Mouse (Mus musculus): ENCODE results near the gene Specc1. TPM values are rescaled to one million over a fixed set of nuclear protein-coding genes. Genes with fewer than 3 reads are reported as not detected.

Gene Specc1
- total and polyA plus RNA-seq, 3 experiments = 7.3 to 18.6 (median 15.5) TPM

DNA sequence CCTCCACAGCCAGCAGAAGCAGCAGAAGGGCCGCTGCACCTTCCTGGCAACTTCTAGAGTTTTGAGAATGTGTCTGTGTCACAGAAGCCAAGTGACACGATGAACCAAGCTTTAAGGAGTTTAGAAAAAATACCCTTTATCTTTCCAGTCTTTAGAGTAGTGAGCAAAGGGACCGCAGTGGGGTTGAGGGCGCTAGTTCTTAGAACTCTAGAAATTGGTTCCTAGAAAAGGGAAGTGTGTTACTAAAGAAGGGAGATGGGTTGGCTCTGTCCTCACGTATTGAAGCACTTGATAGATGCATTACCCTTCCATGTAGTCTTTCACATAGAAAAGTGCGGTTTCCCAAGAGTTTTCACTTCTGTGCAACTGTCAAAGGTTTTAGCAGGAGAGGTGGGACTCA is 191.9 kb downstream of the Specc1 start:
- Histone ChIP-seq H3K9me3 (replicated peaks; ENCODE audit: low read length) (no peaks in the 10 kb centered on the region), H3K4me2 (ENCODE audit: insufficient read depth, low read depth, poor library complexity, severe bottlenecking) (no peak overlapping the region), H3K4me1 (ENCODE audit: control insufficient read depth in 1 of 2, insufficient read depth in 2 of 2) (peaks cover 0 to 7% of the 10 kb centered on the region in 2 experiments; a peak in 2 of 4 replicates), H3K27me3 (replicated peaks) (no peaks in the 10 kb centered on the region), H3K4me3 (replicated peaks in 1 of 3; ENCODE audit: low read depth in 2 of 3, low read length in 2 of 3, poor library complexity in 1 of 3) (no peak overlapping the region), H3K27ac (ENCODE audit: insufficient read depth, low read depth) (no peak overlapping the region), H3K36me3 (replicated peaks in 1 of 2; ENCODE audit: control insufficient read depth in 1 of 2, insufficient read depth in 1 of 2, low read length in 1 of 2) (peaks cover 14 to 34% of the 10 kb centered on the region in 2 experiments), H3K79me2 (replicated peaks; ENCODE audit: control insufficient read depth, extremely low read depth, insufficient read depth, poor library complexity, severe bottlenecking) (no peaks in the 10 kb centered on the region), H3K9ac (ENCODE audit: insufficient read depth, low read depth) (no peak overlapping the region)
- TF ChIP-seq ETS1 (conservative IDR thresholded peaks at IDR 0.05; ENCODE audit: low read depth, low read length) (no peak), UBTF (IDR thresholded peaks at IDR 0.05; ENCODE audit: low read depth, low read length) (no peak), CTCF (conservative IDR thresholded peaks at IDR 0.05 in 1 of 2, IDR thresholded peaks at IDR 0.05 in 1 of 2; ENCODE audit: low read depth in 2 of 2, low read length in 2 of 2) (no peak), POLR2AphosphoS2 (IDR thresholded peaks at IDR 0.05; ENCODE audit: low read depth, low read length) (no peak), ZC3H11A (IDR thresholded peaks at IDR 0.05; ENCODE audit: low read depth, low read length) (no peak), ELF1 (IDR thresholded peaks at IDR 0.05; ENCODE audit: low read depth, low read length) (no peak), TCF12 (IDR thresholded peaks at IDR 0.05; ENCODE audit: low read depth, low read length) (no peak), NELFE (IDR thresholded peaks at IDR 0.05; ENCODE audit: low read depth, low read length) (no peak), MAZ (IDR thresholded peaks at IDR 0.05; ENCODE audit: low read depth, low read length) (no peak), MXI1 (IDR thresholded peaks at IDR 0.05; ENCODE audit: low read depth, low read length) (no peak), HCFC1 (IDR thresholded peaks at IDR 0.05; ENCODE audit: low read depth, low read length) (no peak), IRF4 (IDR thresholded peaks at IDR 0.05; ENCODE audit: low read depth, low read length) (no peak), POLR2A (IDR thresholded peaks at IDR 0.05; ENCODE audit: low read depth, low read length) (no peak), RCOR1 (conservative IDR thresholded peaks at IDR 0.05; ENCODE audit: low read depth, low read length) (no peak), TBP (conservative IDR thresholded peaks at IDR 0.05; ENCODE audit: low read depth, low read length) (no peak), SMC3 (IDR thresholded peaks at IDR 0.05; ENCODE audit: low read depth, low read length) (no peak), NRF1 (IDR thresholded peaks at IDR 0.05; ENCODE audit: low read depth, low read length) (no peak), USF2 (conservative IDR thresholded peaks at IDR 0.05; ENCODE audit: low read depth, low read length) (no peak), EP300 (IDR thresholded peaks at IDR 0.05; ENCODE audit: low read length) (no peak)
- in situ Hi-C loops (cut with MboI; ENCODE audit: low pct_ligation_motif_present, low pct_unique_long_range_greater_than_20kb, low sequenced_read_pairs) (no loop called here), dilution Hi-C loops (cut with MboI; ENCODE audit: extremely low pct_ligation_motif_present, extremely low pct_unique_long_range_greater_than_20kb, low sequenced_read_pairs) (no loop called here)
- DNase-seq (ENCODE audit: extremely low read depth) = no peak

DNA sequence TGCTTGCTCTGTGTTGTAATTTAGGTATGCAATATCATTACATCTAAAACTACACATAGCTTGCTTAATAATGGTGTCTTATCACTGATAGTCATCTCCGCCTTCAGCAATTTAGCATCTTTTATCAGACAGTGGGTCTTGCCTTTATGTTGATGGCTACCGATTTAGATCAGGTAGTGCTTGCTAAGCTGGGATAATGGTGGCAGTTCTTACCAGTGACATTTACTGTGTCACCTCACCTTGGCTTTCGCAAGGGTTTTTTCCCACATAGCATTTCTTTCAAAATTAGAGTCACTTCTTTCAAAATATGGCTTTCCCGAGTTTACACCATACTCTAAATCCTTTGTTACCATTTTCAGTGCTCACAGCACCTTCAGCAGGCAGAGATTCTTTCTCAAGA is 196.5 kb downstream of the Specc1 start:
- no peaks in the 10 kb centered on the region for H3K4me1 ChIP-seq (ENCODE audit: control insufficient read depth in 1 of 2, insufficient read depth in 2 of 2)
- dilution Hi-C loops (cut with MboI; ENCODE audit: extremely low pct_ligation_motif_present, extremely low pct_unique_long_range_greater_than_20kb, low sequenced_read_pairs) (no loop called here), in situ Hi-C loops (cut with MboI; ENCODE audit: low pct_ligation_motif_present, low pct_unique_long_range_greater_than_20kb, low sequenced_read_pairs) (no loop called here)
- TF ChIP-seq E2F4 (IDR thresholded peaks at IDR 0.05; ENCODE audit: insufficient replicate concordance, low read depth, low read length) (no peak), CHD1 (IDR thresholded peaks at IDR 0.05; ENCODE audit: low read depth, low read length) (no peak), MYC (IDR thresholded peaks at IDR 0.05; ENCODE audit: low read depth, low read length) (no peak), RAD21 (IDR thresholded peaks at IDR 0.05; ENCODE audit: low read depth, low read length) (no peak), SIN3A (IDR thresholded peaks at IDR 0.05; ENCODE audit: low read length) (no peak), JUN (IDR thresholded peaks at IDR 0.05; ENCODE audit: insufficient read depth, low read depth, low read length) (no peak), ZKSCAN1 (IDR thresholded peaks at IDR 0.05; ENCODE audit: borderline replicate concordance, low read depth, low read length) (no peak)
- H3K4me2 ChIP-seq (ENCODE audit: insufficient read depth, low read depth, poor library complexity, severe bottlenecking) = no peak overlapping the region
- no peaks in the 10 kb centered on the region for H3K9me3 ChIP-seq (replicated peaks; ENCODE audit: low read length)
- no peak overlapping the region for H3K4me3 ChIP-seq (replicated peaks in 1 of 3; ENCODE audit: low read depth in 2 of 3, low read length in 2 of 3, poor library complexity in 1 of 3)
- no peak for DNase-seq (ENCODE audit: extremely low read depth)
- H3K36me3 ChIP-seq (replicated peaks in 1 of 2; ENCODE audit: control insufficient read depth in 1 of 2, insufficient read depth in 1 of 2, low read length in 1 of 2) = peaks cover 10 to 31% of the 10 kb centered on the region in 2 experiments
- H3K27me3 ChIP-seq (replicated peaks) = no peaks in the 10 kb centered on the region
- H3K79me2 ChIP-seq (replicated peaks; ENCODE audit: control insufficient read depth, extremely low read depth, insufficient read depth, poor library complexity, severe bottlenecking) = no peaks in the 10 kb centered on the region
- H3K9ac ChIP-seq (ENCODE audit: insufficient read depth, low read depth) = no peak overlapping the region
- no peak overlapping the region for H3K27ac ChIP-seq (ENCODE audit: insufficient read depth, low read depth)

Measured in CH12.LX (cell line).